Mouse (Mus musculus) right cerebral cortex, postnatal 36 days (tissue): Measurements from ENCODE around the gene Odam.

Source experiments
- DNase-seq, 2 experiments: peaks; one replicate each; pipeline ENCODE4 v3.0.0; 2022; ENCODE audit warnings: low spot score in 2 of 2, mixed read lengths in 1 of 2

The Odam gene

GRCm38 (mm10) chr5:87884729-87885128 is at the start of gene Odam:
Gene Odam (plus strand): TSS chr5:87885029.
- DNase-seq, result no peak

GRCm38 (mm10) chr5:87855136-87855716 is 29.6 kb upstream of the Odam start:
- DNase-seq, result no peak

DNA sequence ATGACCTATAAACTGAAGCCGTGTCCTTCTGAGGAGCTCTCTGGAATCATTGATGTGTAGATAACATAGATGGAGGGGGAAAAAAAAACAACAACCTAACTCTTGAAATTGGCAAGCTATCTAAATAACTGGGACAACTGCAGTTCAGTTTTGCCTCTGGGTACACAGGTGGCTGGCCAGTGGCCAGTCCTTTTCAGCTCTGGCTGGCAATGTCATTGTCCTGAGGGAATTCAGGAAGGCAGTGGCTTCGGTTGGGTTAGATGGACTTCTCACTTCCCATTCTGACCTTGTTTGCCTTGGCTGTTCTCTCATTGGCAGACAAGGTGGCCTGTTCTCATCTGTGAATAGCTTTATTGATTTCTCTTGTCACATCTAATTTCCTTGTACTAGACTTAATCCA is 14.7 kb upstream of the Odam start:
- DNase-seq, result no peak

- DNase-seq, result no peak
These were observed 13.4 kb upstream of the Odam start for GRCm38 (mm10) chr5:87871423-87871822.

GRCm38 (mm10) chr5:87925372-87925771 is 40.5 kb downstream of the Odam start, which contains the start of gene Csn3:
Gene Csn3 (plus strand): TSS chr5:87925579.
- no peak for DNase-seq

DNA sequence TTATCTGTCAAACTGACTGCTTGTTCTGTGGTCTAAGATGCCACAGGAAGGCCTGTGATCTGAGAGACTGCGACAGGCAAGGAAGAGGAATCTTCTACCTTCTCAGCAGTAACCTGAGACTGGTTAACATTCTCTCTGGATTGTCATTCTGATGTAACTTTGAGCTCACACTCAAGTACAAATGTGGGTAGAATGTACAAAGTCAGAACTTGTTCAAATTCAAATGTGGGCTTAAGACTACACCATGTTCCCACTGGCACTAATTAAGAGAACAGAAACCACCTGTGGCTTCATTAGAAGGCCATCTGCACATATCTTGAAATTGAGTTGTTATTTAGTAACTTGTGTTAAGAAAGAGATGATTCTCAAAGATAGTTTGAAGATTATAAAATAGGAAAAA is 46.8 kb downstream of the Odam start:
- DNase-seq, result no peak

GRCm38 (mm10) chr5:87940752-87941151 is 55.9 kb downstream of the Odam start:
- no peak for DNase-seq

DNA sequence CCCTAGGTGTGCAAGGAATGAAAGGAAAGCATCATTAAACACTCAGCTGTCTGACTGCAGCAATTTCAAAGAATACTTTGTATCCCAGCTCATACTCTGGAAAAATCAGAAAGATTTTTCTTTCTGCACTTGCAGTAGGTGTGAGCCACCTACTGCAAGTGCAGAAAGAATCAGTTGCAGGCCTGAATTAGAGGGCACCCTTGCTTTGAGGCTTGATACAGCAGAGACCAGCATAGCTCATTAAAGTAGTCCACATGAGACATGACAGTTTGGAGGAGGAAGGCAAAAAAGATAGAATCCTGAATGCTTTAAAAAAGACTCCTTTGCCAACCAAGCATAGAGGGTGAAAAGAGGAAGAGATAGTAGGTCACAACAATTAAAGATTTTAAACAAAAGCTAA is 57.7 kb downstream of the Odam start:
- DNase-seq, result no peak
